Mouse (Mus musculus): ENCODE data around the gene Hdac9.

DNA sequence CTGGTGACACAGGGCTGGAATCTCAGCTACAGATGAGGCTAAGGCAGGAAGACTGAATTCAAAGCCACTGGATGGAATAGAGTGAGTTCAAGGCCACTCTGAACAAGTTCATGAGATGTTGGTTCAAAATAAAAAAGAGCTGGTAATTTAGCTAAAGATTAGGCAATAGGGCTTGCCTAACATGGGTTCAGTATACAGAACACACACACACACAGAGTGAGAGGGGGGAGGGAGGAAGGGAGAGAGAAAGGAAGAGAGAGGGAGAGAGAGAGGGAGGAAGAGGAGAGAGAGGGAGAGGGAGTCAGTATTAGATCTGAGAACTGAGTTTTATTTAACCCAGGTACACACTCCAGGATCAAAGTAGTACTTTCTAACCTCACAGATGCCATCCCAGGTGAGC is 115.1 kb downstream of the Hdac9 start:
- TF ChIP-seq CTCF (IDR thresholded peaks at IDR 0.05; ENCODE audit: borderline replicate concordance, insufficient read depth, low read length) (no peak), POLR2A (IDR thresholded peaks at IDR 0.05; ENCODE audit: low read depth, low read length) (no peak)
